Comparison of ENCODE assay signal across 8 mouse cellular contexts in the genomic region with DNA sequence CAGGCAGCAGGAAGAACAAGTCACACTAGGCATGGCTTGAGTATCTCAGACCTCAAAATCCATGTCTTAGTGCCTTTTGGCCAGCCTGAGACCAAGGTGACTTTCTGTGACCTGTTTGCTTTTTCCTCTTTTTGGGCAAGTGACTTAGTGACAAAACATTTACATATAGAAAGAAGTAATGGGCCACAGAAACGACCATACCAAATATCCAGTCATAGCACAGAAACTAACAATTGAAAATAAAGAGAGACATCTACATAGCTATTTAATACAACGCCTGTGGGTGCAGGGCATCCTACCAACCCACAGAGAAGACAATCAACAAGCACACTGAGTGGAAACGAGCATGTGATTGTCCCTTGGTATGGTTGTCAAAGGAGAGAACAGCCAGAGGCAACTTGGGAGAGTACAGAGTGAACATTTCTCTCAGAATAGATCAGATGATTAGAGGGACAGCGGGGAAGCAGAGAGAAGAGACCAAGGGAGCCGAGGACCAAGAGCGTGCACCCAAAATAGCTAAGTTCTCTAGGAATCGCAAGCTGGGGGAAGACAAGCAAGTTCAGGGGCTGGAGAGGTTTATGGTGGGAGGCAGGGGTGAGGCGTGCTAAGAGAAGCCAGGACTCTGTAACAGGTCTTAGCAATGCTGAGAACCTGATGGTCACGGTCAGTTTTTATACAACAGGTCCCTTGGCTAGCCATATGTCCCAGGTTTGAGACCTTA. TPM values are rescaled to one million over a fixed set of nuclear protein-coding genes. Genes with fewer than 3 reads are reported as not detected.
DNase-seq lines count a peak whose midpoint lies in the region; ATAC-seq and TF ChIP-seq lines count a peak whose summit lies in the region.

No protein-coding gene starts in this region.

- H3K4me2 ChIP-seq in hindbrain, embryonic 13.5 days: peak overlapping the region; percentile 85
- H3K4me2 ChIP-seq in midbrain, embryonic 14.5 days (ENCODE audit: low read length): peak overlapping the region; percentile 82

- peaks cover 2% of the 10 kb centered on the region; the same call in 1 of the 2 replicates for H3K27me3 ChIP-seq in kidney, adult 2 months (replicated peaks; ENCODE audit: control insufficient read depth, insufficient read depth, low read length)
- H3K27me3 ChIP-seq in hindbrain, embryonic 13.5 days: peaks cover 27% of the 10 kb centered on the region
- 0 out of 2 replicates have a peak, but pooled peaks cover 5% of the 10 kb centered on the region for H3K27me3 ChIP-seq in midbrain, embryonic 14.5 days (ENCODE audit: control insufficient read depth, insufficient read depth, low read length)

- no peak overlapping the region for H3K27ac ChIP-seq in kidney, adult 2 months (ENCODE audit: insufficient read depth, low read depth, low read length)
- H3K27ac ChIP-seq in hindbrain, embryonic 13.5 days: peak overlapping the region; percentile 97; the same call in 1 of the 2 replicates
- H3K27ac ChIP-seq in midbrain, embryonic 14.5 days (replicated peaks; ENCODE audit: low read depth, low read length): peak overlapping the region; percentile 93
- H3K27ac ChIP-seq in layer of hippocampus, adult 2 months: no peak overlapping the region

- no peaks in the 10 kb centered on the region for H3K9me3 ChIP-seq in hindbrain, embryonic 13.5 days
- no peaks in the 10 kb centered on the region for H3K9me3 ChIP-seq in midbrain, embryonic 14.5 days (ENCODE audit: control insufficient read depth, low read length)

- H3K4me1 ChIP-seq in kidney, adult 2 months (ENCODE audit: control insufficient read depth, insufficient read depth, low read length): no peaks in the 10 kb centered on the region; the same call in 1 of the 2 replicates
- peaks cover 28% of the 10 kb centered on the region for H3K4me1 ChIP-seq in hindbrain, embryonic 13.5 days (replicated peaks)
- H3K4me1 ChIP-seq in midbrain, embryonic 14.5 days (ENCODE audit: control insufficient read depth, insufficient read depth, low read length): peaks cover 24% of the 10 kb centered on the region

- no peaks in the 10 kb centered on the region for H3K36me3 ChIP-seq in kidney, adult 2 months (ENCODE audit: control insufficient read depth, insufficient read depth, low read length)
- H3K36me3 ChIP-seq in hindbrain, embryonic 13.5 days: no peaks in the 10 kb centered on the region
- no peaks in the 10 kb centered on the region for H3K36me3 ChIP-seq in midbrain, embryonic 14.5 days (ENCODE audit: control insufficient read depth, insufficient read depth, low read length)

- peak overlapping the region; percentile 62 for H3K4me3 ChIP-seq in kidney, adult 2 months (ENCODE audit: insufficient read depth, low read depth, low read length)
- H3K4me3 ChIP-seq in hindbrain, embryonic 13.5 days: peak overlapping the region; percentile 75; the same call in 1 of the 2 replicates
- peak overlapping the region; percentile 70 for H3K4me3 ChIP-seq in midbrain, embryonic 14.5 days (replicated peaks; ENCODE audit: low read depth, low read length)
- H3K4me3 ChIP-seq in layer of hippocampus, adult 2 months: no peak overlapping the region

- TF ChIP-seq POLR2A in kidney, adult 2 months (IDR thresholded peaks at IDR 0.05; ENCODE audit: low read depth, low read length): no peak

- no peak overlapping the region; the same call in 1 of the 2 replicates for H3K9ac ChIP-seq in hindbrain, embryonic 13.5 days
- H3K9ac ChIP-seq in midbrain, embryonic 14.5 days (replicated peaks; ENCODE audit: low read length): peak overlapping the region; percentile 80; the same call in 1 of the 2 replicates

- no peak for ATAC-seq in hindbrain, embryonic 13.5 days (ENCODE audit: low FRiP score)
- no peak for ATAC-seq in midbrain, embryonic 14.5 days (ENCODE audit: low FRiP score, low TSS enrichment)

- no peak for TF ChIP-seq CTCF in kidney, adult 2 months (conservative IDR thresholded peaks at IDR 0.05; ENCODE audit: insufficient read depth, insufficient read length, low read depth, low read length)
- no peak for TF ChIP-seq CTCF in layer of hippocampus, adult 2 months (conservative IDR thresholded peaks at IDR 0.05)

- 70% methylated on average over 9 of the region's 9 CpGs for WGBS in kidney, adult 2 months
- WGBS in hindbrain, embryonic 13.5 days: 63% methylated on average over 9 of the region's 9 CpGs
- 62% methylated on average over 9 of the region's 9 CpGs for WGBS in midbrain, embryonic 14.5 days

- DNase-seq in kidney, adult 2 months: no peak
- DNase-seq in kidney, postnatal 4 days: no peak
- peak; percentile 81 for DNase-seq in ZHBTc4 (ENCODE audit: low read depth, low spot score)
- DNase-seq in midbrain, embryonic 14.5 days: no peak
- DNase-seq in layer of hippocampus, adult 2 months (ENCODE audit: low spot score in 2 of 2): no peak
- DNase-seq in adrenal gland, adult (ENCODE audit: inconsistent age in 2 of 2, low spot score in 1 of 2): no peak
- no peak for DNase-seq in gastrocnemius, adult 8-10 months (ENCODE audit: low spot score in 2 of 2)

RNA-seq across cellular contexts. Expression of gene Zfp292, which starts 3.0 kb away (rescaled TPM):
- polyA plus RNA-seq in kidney, adult 2 months (2012; rRNA removed): 1.5 and 1.9 TPM in 2 replicates
- 32.6 and 32.7 TPM in 2 replicates for polyA plus RNA-seq in hindbrain, embryonic 13.5 days (2015; fragmentation: Nextera tagmentation; extraction: Ambion mirVana)
- polyA plus RNA-seq in midbrain, embryonic 14.5 days (2014; fragmentation: Nextera tagmentation; extraction: Ambion mirVana): 39.6 and 52.8 TPM in 2 replicates
- total RNA-seq in layer of hippocampus, adult 2 months (2021): 10 to 100 TPM; 26.8 to 27.3 TPM
- 1 to 10 TPM; 8.3 to 9.6 (median 9.4) TPM for total RNA-seq in gastrocnemius, adult 8-10 months (2022)

RNA-seq across cellular contexts. Expression of gene Cga, which starts 7.8 kb away (rescaled TPM):
- polyA plus RNA-seq in kidney, adult 2 months (2012; rRNA removed): not detected in 2 replicates
- polyA plus RNA-seq in hindbrain, embryonic 13.5 days (2015; fragmentation: Nextera tagmentation; extraction: Ambion mirVana): 0.50 TPM in 1 of 2 replicates, not detected in the other
- polyA plus RNA-seq in midbrain, embryonic 14.5 days (2014; fragmentation: Nextera tagmentation; extraction: Ambion mirVana): not detected in 2 replicates
- not detected for total RNA-seq in layer of hippocampus, adult 2 months (2021)
- not detected for total RNA-seq in gastrocnemius, adult 8-10 months (2022)

Comparison
In these comparisons a context has a peak if more than half of its experiments do, and no peak if none do; other contexts are left out.
1. H3K27ac ChIP-seq: peak in hindbrain, embryonic 13.5 days (single experiment) and midbrain, embryonic 14.5 days (single experiment); none in kidney, adult 2 months (single experiment) and layer of hippocampus, adult 2 months (single experiment).
2. RNA of gene Zfp292, which starts 3.0 kb away (polyA plus RNA-seq): 39.6 to 52.8 TPM in midbrain, embryonic 14.5 days and 32.6 to 32.7 TPM in hindbrain, embryonic 13.5 days; 1.5 to 1.9 TPM in kidney, adult 2 months; every median in the first group is over 10 times any median in the second.